Mouse (Mus musculus) macrophage (primary cell): ENCODE data around the gene Prss45. TPM values are rescaled to one million over a fixed set of nuclear protein-coding genes. Genes with fewer than 3 reads are reported as not detected.

Experiments
- H3K27ac ChIP-seq: fragments of 350-480 bp; formaldehyde crosslinking; 2 replicates; pipeline ENCODE4 v1.9.0; 2021
- H3K36me3 ChIP-seq: fragments of 350-480 bp; formaldehyde crosslinking; 2 replicates; pipeline ENCODE4 v1.9.0; 2021; ENCODE audit errors: inconsistent target
- H3K4me3 ChIP-seq: fragments of 350-480 bp; formaldehyde crosslinking; 2 replicates; pipeline ENCODE4 v1.9.0; 2021; ENCODE audit errors: inconsistent target
- H3K79me2 ChIP-seq: fragments of 350-480 bp; formaldehyde crosslinking; 2 replicates; pipeline ENCODE4 v1.9.0; 2021; ENCODE audit errors: inconsistent target
- WGBS: methylation state at CpG from one replicate; pipeline ENCODE4 v1.1.7; 2026; ENCODE audit warnings: inconsistent platforms; ENCODE audit not compliant: missing documents; 5-methylcytosine and 5-hydroxymethylcytosine counted together
- polyA plus RNA-seq: library from polyadenylated mRNA; stranded (reverse); fragments of 250-400 nt; gene quantifications from 3 replicates; pipeline ENCODE4 v1.2.4, GENCODE M21; 2018; ENCODE audit warnings: inconsistent platforms

Gene Prss45
- polyA plus RNA-seq, 1 experiment from 2014 or later: not detected

- Histone ChIP-seq H3K27ac (no peak overlapping the region), H3K79me2 (no peaks in the 10 kb centered on the region), H3K4me3 (no peak overlapping the region), H3K36me3 (no peaks in the 10 kb centered on the region)
- WGBS: 72% methylated on average over 2 of the region's 2 CpGs
Measured at GRCm38 (mm10) chr9:110836112-110836511, 1.7 kb downstream of the Prss45 start.

GRCm38 (mm10) chr9:110840905-110841304, 6.5 kb downstream of the Prss45 start:
- Histone ChIP-seq H3K36me3 (no peaks in the 10 kb centered on the region), H3K27ac (peak overlapping the region; percentile 60), H3K4me3 (no peak overlapping the region), H3K79me2 (no peaks in the 10 kb centered on the region)
- 69% methylated on average over 6 of the region's 6 CpGs for WGBS

- Histone ChIP-seq H3K36me3 (no peaks in the 10 kb centered on the region), H3K4me3 (no peak overlapping the region), H3K27ac (peak overlapping the region; percentile 60), H3K79me2 (no peaks in the 10 kb centered on the region)
- WGBS: 0% methylated on average over 2 of the region's 2 CpGs
Measured at GRCm38 (mm10) chr9:110841438-110841837, 7.0 kb downstream of the Prss45 start.

GRCm38 (mm10) chr9:110844206-110844605, 9.8 kb downstream of the Prss45 start, which contains the start of gene Prss46:
Gene Prss46 (plus strand): TSS chr9:110844506.
- 98% methylated on average over 10 of the region's 10 CpGs for WGBS
- no peaks in the 10 kb centered on the region for H3K79me2 ChIP-seq
- H3K27ac ChIP-seq: no peak within 1 kb of the TSS
- H3K4me3 ChIP-seq: no peak within 1 kb of the TSS
- H3K36me3 ChIP-seq: no peaks in the 10 kb centered on the region

GRCm38 (mm10) chr9:110849162-110849561, 14.8 kb downstream of the Prss45 start:
- Histone ChIP-seq H3K27ac (no peak overlapping the region), H3K4me3 (no peak overlapping the region), H3K79me2 (no peaks in the 10 kb centered on the region), H3K36me3 (no peaks in the 10 kb centered on the region)
- 83% methylated on average over 7 of the region's 7 CpGs for WGBS

GRCm38 (mm10) chr9:110855903-110856302, 21.5 kb downstream of the Prss45 start:
- Histone ChIP-seq H3K4me3 (no peak overlapping the region), H3K79me2 (no peaks in the 10 kb centered on the region)
- 95% methylated on average over 7 of the region's 7 CpGs for WGBS

GRCm38 (mm10) chr9:110856920-110857319, 22.5 kb downstream of the Prss45 start:
- Histone ChIP-seq H3K27ac (no peak overlapping the region; the same call in 1 of the 2 replicates), H3K79me2 (no peaks in the 10 kb centered on the region)
- 0% methylated on average over 4 of the region's 4 CpGs for WGBS

More at GRCm38 (mm10) chr9:110855903-110856302, 21.5 kb downstream of the Prss45 start:
- Histone ChIP-seq H3K27ac (no peak overlapping the region), H3K36me3 (no peaks in the 10 kb centered on the region)

GRCm38 (mm10) chr9:110857781-110858472, 23.5 kb downstream of the Prss45 start, which contains the start of gene Prss50:
Gene Prss50 (plus strand): TSS chr9:110857967.
- no peak within 1 kb of the TSS for H3K4me3 ChIP-seq
- H3K79me2 ChIP-seq: no peaks in the 10 kb centered on the region
- 42% methylated on average over 26 of the region's 50 CpGs for WGBS
- no peak within 1 kb of the TSS; the same call in 1 of the 2 replicates for H3K27ac ChIP-seq
- H3K36me3 ChIP-seq: no peaks in the 10 kb centered on the region

More at GRCm38 (mm10) chr9:110856920-110857319, 22.5 kb downstream of the Prss45 start:
- H3K4me3 ChIP-seq: no peak overlapping the region
- H3K36me3 ChIP-seq: no peaks in the 10 kb centered on the region

- Histone ChIP-seq H3K4me3 (no peak overlapping the region), H3K27ac (no peak overlapping the region), H3K36me3 (no peaks in the 10 kb centered on the region), H3K79me2 (no peaks in the 10 kb centered on the region)
- WGBS: 87% methylated on average over 5 of the region's 5 CpGs
Measured at GRCm38 (mm10) chr9:110858523-110858922, 24.1 kb downstream of the Prss45 start.

- Histone ChIP-seq H3K36me3 (no peaks in the 10 kb centered on the region), H3K4me3 (no peak overlapping the region), H3K27ac (no peak overlapping the region), H3K79me2 (no peaks in the 10 kb centered on the region)
- 96% methylated on average over 5 of the region's 5 CpGs for WGBS
Measured at GRCm38 (mm10) chr9:110858967-110859596, 24.7 kb downstream of the Prss45 start.

GRCm38 (mm10) chr9:110871030-110871429, 36.6 kb downstream of the Prss45 start:
- no peaks in the 10 kb centered on the region for H3K79me2 ChIP-seq
- H3K36me3 ChIP-seq: no peaks in the 10 kb centered on the region
- 22% methylated on average over 7 of the region's 7 CpGs for WGBS
- H3K4me3 ChIP-seq: no peak overlapping the region
- H3K27ac ChIP-seq: no peak overlapping the region

GRCm38 (mm10) chr9:110873681-110874659, 39.6 kb downstream of the Prss45 start:
- Histone ChIP-seq H3K79me2 (no peaks in the 10 kb centered on the region), H3K36me3 (no peaks in the 10 kb centered on the region), H3K27ac (no peak overlapping the region), H3K4me3 (no peak overlapping the region)
- 37% methylated on average over 37 of the region's 40 CpGs for WGBS

- H3K4me3 ChIP-seq: no peak overlapping the region
- 77% methylated on average over 3 of the region's 3 CpGs for WGBS
- H3K36me3 ChIP-seq: no peaks in the 10 kb centered on the region
- H3K27ac ChIP-seq: no peak overlapping the region
- H3K79me2 ChIP-seq: no peaks in the 10 kb centered on the region
Measured at GRCm38 (mm10) chr9:110874660-110875191, 40.3 kb downstream of the Prss45 start.

- Histone ChIP-seq H3K4me3 (no peak overlapping the region), H3K27ac (no peak overlapping the region), H3K36me3 (no peaks in the 10 kb centered on the region), H3K79me2 (no peaks in the 10 kb centered on the region)
- 91% methylated on average over 4 of the region's 6 CpGs for WGBS
Measured at GRCm38 (mm10) chr9:110875288-110875695, 40.9 kb downstream of the Prss45 start.
